Mouse (Mus musculus): ENCODE data around the gene 4933415A04Rik. TPM values are rescaled to one million over a fixed set of nuclear protein-coding genes. Genes with fewer than 3 reads are reported as not detected.

Gene 4933415A04Rik
- polyA plus RNA-seq, 1 experiment from 2014 or later = 3.3 TPM

DNA sequence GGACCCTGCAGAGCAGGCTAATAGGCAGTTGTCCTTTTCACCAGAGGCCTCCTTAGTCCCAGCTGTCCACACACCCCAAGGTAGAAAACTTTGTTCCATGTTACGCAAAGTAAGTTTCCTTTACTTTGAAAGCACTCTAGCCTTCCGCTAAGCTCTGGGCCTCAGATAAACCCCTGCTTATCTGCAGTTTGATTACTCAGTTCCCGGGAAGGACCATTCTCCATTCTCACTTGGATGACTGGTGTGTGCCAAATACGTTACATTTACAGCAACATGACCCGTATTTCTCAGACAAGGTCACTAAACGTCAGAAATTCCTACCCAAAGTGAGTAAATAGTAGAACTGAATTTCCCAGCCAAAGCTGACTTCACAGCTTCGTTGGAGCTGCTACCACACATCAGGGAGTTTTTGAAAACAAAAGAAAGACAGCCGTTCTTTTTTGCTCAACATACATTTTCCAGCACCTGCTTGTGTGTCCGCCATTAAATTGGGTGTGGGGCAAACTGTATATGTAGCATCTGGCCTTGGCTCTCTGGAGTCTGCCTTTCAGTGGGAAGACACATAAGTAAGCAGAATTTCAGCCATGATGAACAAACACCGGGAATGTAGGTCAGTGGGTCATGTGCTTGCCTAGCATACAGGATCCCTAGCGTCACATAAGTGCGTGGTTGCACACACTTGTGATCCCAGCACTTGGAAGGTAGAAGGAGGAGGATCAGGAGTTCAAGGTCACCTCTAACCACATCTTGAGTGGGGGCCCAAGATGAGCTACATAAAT, 38.0 kb upstream of the 4933415A04Rik start:
- WGBS = 70% methylated on average over 12 of the region's 12 CpGs
- Histone ChIP-seq H3K36me3 (replicated peaks; ENCODE audit: control insufficient read depth, insufficient read depth) (no peaks in the 10 kb centered on the region), H3K4me1 (replicated peaks; ENCODE audit: control insufficient read depth, insufficient read depth, low read length) (peaks cover 12% of the 10 kb centered on the region), H3K4me3 (replicated peaks; ENCODE audit: low read length) (no peak overlapping the region), H3K4me2 (replicated peaks) (no peak overlapping the region), H3K9ac (no peak overlapping the region), H3K27me3 (ENCODE audit: control insufficient read depth, insufficient read depth, low read length) (no peaks in the 10 kb centered on the region), H3K9me3 (ENCODE audit: control insufficient read depth, low read length) (no peaks in the 10 kb centered on the region), H3K27ac (peak overlapping the region; percentile 4; the same call in 1 of the 2 replicates)
- ATAC-seq (ENCODE audit: low FRiP score) (no peak), DNase-seq (ENCODE audit: low spot score) (no peak)

DNA sequence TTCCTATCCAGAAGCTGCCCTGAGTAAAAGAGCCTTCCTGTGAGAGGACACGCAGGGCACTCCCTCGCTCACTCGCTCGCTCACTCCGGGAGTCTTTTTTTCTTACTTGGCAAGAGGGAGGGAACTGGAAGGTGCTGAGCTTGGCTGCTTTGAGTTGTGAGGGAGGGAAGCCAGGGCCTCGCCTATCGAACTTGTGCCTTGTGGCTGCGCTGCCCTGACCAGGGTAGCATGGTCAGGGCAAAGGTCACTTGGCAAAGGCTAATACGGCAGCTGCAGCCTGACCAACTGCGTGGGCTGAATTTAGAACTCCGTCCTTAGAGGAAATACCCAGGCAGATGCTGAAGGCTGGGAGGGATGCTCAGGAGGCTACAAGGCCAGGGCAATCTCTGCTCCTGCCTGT, 37.1 kb upstream of the 4933415A04Rik start:
- Histone ChIP-seq H3K36me3 (replicated peaks; ENCODE audit: control insufficient read depth, insufficient read depth) (no peaks in the 10 kb centered on the region), H3K9me3 (ENCODE audit: control insufficient read depth, low read length) (no peaks in the 10 kb centered on the region), H3K4me1 (replicated peaks; ENCODE audit: control insufficient read depth, insufficient read depth, low read length) (peaks cover 12% of the 10 kb centered on the region), H3K27ac (no peak overlapping the region), H3K4me2 (replicated peaks) (no peak overlapping the region), H3K4me3 (replicated peaks; ENCODE audit: low read length) (no peak overlapping the region), H3K9ac (no peak overlapping the region), H3K27me3 (ENCODE audit: control insufficient read depth, insufficient read depth, low read length) (no peaks in the 10 kb centered on the region)
- 46% methylated on average over 11 of the region's 11 CpGs for WGBS
- ATAC-seq (ENCODE audit: low FRiP score) (no peak), DNase-seq (ENCODE audit: low spot score) (no peak)

DNA sequence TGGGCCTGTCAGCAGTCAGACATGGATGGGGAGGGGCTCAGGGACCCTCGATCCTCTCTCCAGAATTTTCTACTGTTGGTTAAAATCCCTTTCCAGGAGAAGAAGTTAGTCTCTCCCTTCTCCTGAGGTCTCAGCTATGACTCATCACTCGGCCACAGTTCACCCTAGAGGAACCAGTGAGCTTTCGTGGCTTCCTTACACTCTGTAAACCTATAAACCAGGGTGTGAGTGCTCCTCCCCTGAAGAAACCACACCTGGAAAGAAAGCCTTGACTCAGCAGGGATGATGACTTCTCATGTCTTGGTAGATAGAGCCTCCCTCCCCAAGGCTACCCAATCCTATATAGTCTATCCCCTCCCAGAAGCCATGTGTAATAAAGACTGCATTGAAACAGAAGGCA, 35.1 kb upstream of the 4933415A04Rik start:
- WGBS = 91% methylated on average over 3 of the region's 3 CpGs
- no peak overlapping the region for H3K9ac ChIP-seq

DNA sequence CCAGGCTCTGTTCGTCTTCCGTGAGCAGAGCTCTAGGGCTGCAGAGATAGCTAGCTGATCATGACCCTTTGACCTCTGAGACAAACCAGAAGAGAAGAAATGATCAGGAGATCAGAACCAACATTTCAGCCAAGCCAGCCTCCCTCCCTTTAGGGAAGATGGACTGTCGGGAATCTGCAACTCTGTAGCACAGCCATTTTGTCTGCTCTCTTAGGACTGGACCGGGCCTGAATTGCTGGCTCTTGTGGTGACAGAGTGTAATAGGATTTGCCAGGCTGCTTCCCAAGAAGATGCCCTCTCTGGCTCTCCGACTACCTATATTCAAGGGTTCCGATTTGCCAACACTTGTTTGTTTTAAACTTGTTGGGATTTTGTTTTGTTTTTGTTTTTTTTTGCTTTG, 34.2 kb upstream of the 4933415A04Rik start:
- DNase-seq (ENCODE audit: low spot score) (no peak), ATAC-seq (ENCODE audit: low FRiP score) (no peak)
- Histone ChIP-seq H3K4me1 (replicated peaks; ENCODE audit: control insufficient read depth, insufficient read depth, low read length) (peaks cover 12% of the 10 kb centered on the region), H3K4me3 (replicated peaks; ENCODE audit: low read length) (no peak overlapping the region), H3K4me2 (replicated peaks) (no peak overlapping the region), H3K9me3 (ENCODE audit: control insufficient read depth, low read length) (no peaks in the 10 kb centered on the region), H3K36me3 (replicated peaks; ENCODE audit: control insufficient read depth, insufficient read depth) (peaks cover 5% of the 10 kb centered on the region; the same call in 1 of the 2 replicates), H3K27ac (no peak overlapping the region), H3K9ac (no peak overlapping the region), H3K27me3 (ENCODE audit: control insufficient read depth, insufficient read depth, low read length) (no peaks in the 10 kb centered on the region)
- 72% methylated on average over 6 of the region's 6 CpGs for WGBS

More for the DNA sequence above, 35.1 kb upstream of the 4933415A04Rik start:
- ATAC-seq (ENCODE audit: low FRiP score) = no peak
- Histone ChIP-seq H3K27me3 (ENCODE audit: control insufficient read depth, insufficient read depth, low read length) (no peaks in the 10 kb centered on the region), H3K4me1 (replicated peaks; ENCODE audit: control insufficient read depth, insufficient read depth, low read length) (peaks cover 12% of the 10 kb centered on the region), H3K27ac (no peak overlapping the region), H3K9me3 (ENCODE audit: control insufficient read depth, low read length) (no peaks in the 10 kb centered on the region), H3K4me3 (replicated peaks; ENCODE audit: low read length) (no peak overlapping the region), H3K36me3 (replicated peaks; ENCODE audit: control insufficient read depth, insufficient read depth) (no peaks in the 10 kb centered on the region), H3K4me2 (replicated peaks) (no peak overlapping the region)
- DNase-seq (ENCODE audit: low spot score) = no peak

DNA sequence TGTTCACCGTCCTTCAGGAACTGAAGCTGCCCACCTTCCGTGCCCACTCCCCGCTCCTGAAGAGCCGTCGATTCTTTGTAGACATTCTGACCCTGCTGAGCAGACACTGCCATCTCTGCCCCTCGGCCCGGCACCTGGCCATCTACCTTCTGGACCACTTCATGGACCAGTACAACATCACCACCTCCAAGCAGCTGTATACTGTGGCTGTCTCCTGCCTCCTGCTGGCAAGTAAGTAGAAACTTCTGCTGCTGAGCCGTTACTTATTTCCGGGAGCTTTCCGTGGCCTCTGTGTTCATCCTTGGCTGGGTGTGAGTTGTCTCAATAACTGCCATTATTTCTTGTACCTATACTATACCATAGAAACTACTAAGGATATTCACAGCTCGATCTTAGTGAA, 30.3 kb upstream of the 4933415A04Rik start:
- no peak for ATAC-seq (ENCODE audit: low FRiP score)
- Histone ChIP-seq H3K9ac (no peak overlapping the region), H3K9me3 (ENCODE audit: control insufficient read depth, low read length) (no peaks in the 10 kb centered on the region), H3K27me3 (ENCODE audit: control insufficient read depth, insufficient read depth, low read length) (no peaks in the 10 kb centered on the region), H3K4me1 (replicated peaks; ENCODE audit: control insufficient read depth, insufficient read depth, low read length) (0 out of 2 replicates have a peak, but pooled peaks cover 4% of the 10 kb centered on the region), H3K27ac (no peak overlapping the region), H3K4me2 (replicated peaks) (no peak overlapping the region), H3K36me3 (replicated peaks; ENCODE audit: control insufficient read depth, insufficient read depth) (peaks cover 12% of the 10 kb centered on the region), H3K4me3 (replicated peaks; ENCODE audit: low read length) (no peak overlapping the region)
- 95% methylated on average over 11 of the region's 11 CpGs for whole genome bisulfite sequencing
- no peak for DNase-seq (ENCODE audit: low spot score)

DNA sequence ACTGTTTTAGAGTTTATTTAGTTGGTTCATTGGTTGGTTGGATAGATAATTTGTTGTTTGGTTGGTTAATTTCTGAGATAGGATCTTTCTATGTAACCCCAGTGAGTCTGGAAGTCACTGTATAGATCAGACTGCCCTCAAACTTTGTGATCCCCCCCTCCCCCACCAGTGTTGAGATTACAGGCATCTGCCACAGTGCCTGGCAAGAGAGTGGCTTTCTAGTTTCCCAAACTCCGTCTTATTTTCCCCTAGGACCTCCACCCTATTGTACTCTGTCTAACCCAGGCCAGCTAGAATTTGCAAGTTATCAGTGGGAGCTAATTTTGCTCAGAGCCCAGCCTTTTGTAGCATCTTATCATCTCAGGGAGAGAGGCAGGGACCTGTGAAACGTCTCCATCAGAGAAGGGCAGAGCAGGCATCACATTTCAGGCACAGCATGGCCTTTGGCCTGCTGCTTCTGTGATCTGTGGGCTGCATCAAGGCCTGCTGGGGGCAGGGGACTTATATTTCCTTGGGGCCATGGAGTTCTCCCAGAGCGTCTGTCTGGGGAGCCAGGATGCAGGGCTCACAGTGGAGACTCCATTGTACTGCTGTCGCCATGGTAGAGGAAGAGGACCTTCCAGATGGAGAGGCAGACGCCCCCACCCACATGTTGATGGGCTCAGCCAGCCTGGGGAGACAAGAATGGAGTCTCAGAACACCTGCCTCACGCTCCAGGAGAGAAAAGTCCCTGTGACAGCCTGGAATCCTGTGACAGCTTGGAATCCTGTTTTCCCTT, 27.1 kb upstream of the 4933415A04Rik start:
- H3K4me2 ChIP-seq (replicated peaks) = no peak overlapping the region
- H3K27ac ChIP-seq = peak overlapping the region; percentile 39; the same call in 1 of the 2 replicates
- H3K4me1 ChIP-seq (replicated peaks; ENCODE audit: control insufficient read depth, insufficient read depth, low read length) = 0 out of 2 replicates have a peak, but pooled peaks cover 4% of the 10 kb centered on the region
- 10% methylated on average over 5 of the region's 6 CpGs for WGBS
- H3K36me3 ChIP-seq (replicated peaks; ENCODE audit: control insufficient read depth, insufficient read depth) = peaks cover 12% of the 10 kb centered on the region
- no peak overlapping the region for H3K4me3 ChIP-seq (replicated peaks; ENCODE audit: low read length)
- no peak for DNase-seq (ENCODE audit: low spot score)
- ATAC-seq (ENCODE audit: low FRiP score) = peak; percentile 66; the same call in 1 of the 2 replicates
- no peaks in the 10 kb centered on the region for H3K27me3 ChIP-seq (ENCODE audit: control insufficient read depth, insufficient read depth, low read length)
- H3K9me3 ChIP-seq (ENCODE audit: control insufficient read depth, low read length) = no peaks in the 10 kb centered on the region
- no peak overlapping the region for H3K9ac ChIP-seq

DNA sequence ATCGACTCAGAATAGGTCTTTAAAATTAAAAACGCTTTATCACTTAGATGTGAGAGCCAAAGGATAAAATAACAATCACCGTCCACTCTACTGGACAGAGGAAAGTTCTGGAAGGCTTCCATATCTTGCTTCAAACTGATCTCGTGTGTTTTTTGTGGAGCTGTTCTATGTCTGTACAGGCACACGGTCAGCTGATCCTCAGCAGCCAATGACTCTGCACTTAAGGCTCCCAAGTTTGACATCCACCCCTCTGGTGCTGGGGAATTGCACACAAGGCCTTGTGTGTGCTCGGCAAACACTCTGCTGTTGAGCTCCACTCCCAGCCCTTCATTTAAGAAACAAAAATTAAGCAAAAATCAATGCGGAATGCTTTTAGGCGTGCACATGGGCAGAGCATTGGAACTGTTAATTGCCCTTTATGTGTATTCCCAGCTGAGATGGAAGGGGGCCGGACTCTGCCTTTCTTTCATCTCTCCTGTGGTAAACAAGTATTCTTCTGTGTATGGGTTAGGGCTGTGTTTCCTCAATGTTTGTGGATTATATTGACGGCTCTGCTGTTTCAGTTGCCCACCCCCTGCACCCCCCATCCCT, 23.1 kb upstream of the 4933415A04Rik start:
- DNase-seq (ENCODE audit: low spot score) = no peak
- peak; percentile 47; the same call in 1 of the 2 replicates for ATAC-seq (ENCODE audit: low FRiP score)
- peaks cover 19% of the 10 kb centered on the region; the same call in 1 of the 2 replicates for H3K4me1 ChIP-seq (replicated peaks; ENCODE audit: control insufficient read depth, insufficient read depth, low read length)
- no peak overlapping the region for H3K9ac ChIP-seq
- no peak overlapping the region for H3K4me3 ChIP-seq (replicated peaks; ENCODE audit: low read length)
- 59% methylated on average over 10 of the region's 10 CpGs for WGBS
- no peaks in the 10 kb centered on the region for H3K27me3 ChIP-seq (ENCODE audit: control insufficient read depth, insufficient read depth, low read length)
- H3K9me3 ChIP-seq (ENCODE audit: control insufficient read depth, low read length) = no peaks in the 10 kb centered on the region
- no peak overlapping the region for H3K4me2 ChIP-seq (replicated peaks)
- 0 out of 2 replicates have a peak overlapping the region, but pooled peaks have one; percentile 6 for H3K27ac ChIP-seq
- no peaks in the 10 kb centered on the region; the same call in 1 of the 2 replicates for H3K36me3 ChIP-seq (replicated peaks; ENCODE audit: control insufficient read depth, insufficient read depth)

DNA sequence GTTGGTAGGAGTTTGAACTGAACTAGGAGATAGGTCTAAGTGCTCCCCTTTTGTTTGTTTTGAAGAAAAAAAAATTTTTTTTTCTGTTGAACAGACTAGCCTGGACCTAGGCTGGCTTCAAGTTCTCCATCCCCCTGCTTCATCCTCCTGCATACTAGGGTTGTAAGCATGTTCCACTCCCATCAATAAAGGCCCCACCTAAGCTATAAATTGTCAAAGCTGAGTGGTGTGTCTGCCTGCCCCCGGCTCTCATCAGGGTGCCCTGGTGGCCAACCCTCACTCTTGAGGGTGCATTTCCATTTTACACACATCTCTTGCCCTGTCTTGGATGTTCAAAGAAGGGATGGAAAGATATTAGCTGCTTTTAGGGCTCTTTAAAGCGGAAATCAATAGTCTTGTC, 21.4 kb upstream of the 4933415A04Rik start:
- ATAC-seq (ENCODE audit: low FRiP score) (no peak), DNase-seq (ENCODE audit: low spot score) (no peak)
- Histone ChIP-seq H3K4me2 (replicated peaks) (no peak overlapping the region), H3K36me3 (replicated peaks; ENCODE audit: control insufficient read depth, insufficient read depth) (no peaks in the 10 kb centered on the region), H3K4me3 (replicated peaks; ENCODE audit: low read length) (no peak overlapping the region), H3K27me3 (ENCODE audit: control insufficient read depth, insufficient read depth, low read length) (no peaks in the 10 kb centered on the region), H3K4me1 (replicated peaks; ENCODE audit: control insufficient read depth, insufficient read depth, low read length) (peaks cover 24% of the 10 kb centered on the region), H3K27ac (0 out of 2 replicates have a peak overlapping the region, but pooled peaks have one; percentile 4), H3K9me3 (ENCODE audit: control insufficient read depth, low read length) (no peaks in the 10 kb centered on the region), H3K9ac (no peak overlapping the region)
- 55% methylated on average over 2 of the region's 2 CpGs for WGBS

DNA sequence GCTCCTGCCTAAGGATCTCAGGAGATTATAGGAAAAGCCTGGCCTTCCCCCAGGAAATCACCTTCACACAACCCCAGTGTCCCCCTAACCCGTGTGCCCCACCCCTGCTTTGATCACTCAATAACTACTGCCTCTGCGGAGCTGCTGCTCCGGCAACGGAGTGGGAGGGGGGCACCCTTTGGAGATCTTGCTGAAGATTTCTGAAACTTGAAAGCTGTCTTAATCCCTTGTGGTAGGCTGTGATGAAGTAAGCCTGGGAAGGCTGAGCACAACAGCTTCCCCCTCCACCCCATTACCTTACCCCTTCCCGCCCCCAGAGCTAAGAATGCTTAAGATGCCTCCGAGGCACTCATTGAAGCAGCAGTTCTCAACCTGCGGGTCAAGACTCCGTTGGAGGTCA, 21.0 kb upstream of the 4933415A04Rik start:
- Histone ChIP-seq H3K4me1 (replicated peaks; ENCODE audit: control insufficient read depth, insufficient read depth, low read length) (peaks cover 24% of the 10 kb centered on the region), H3K9me3 (ENCODE audit: control insufficient read depth, low read length) (no peaks in the 10 kb centered on the region), H3K9ac (no peak overlapping the region), H3K4me3 (replicated peaks; ENCODE audit: low read length) (no peak overlapping the region), H3K4me2 (replicated peaks) (no peak overlapping the region), H3K27ac (peak overlapping the region; percentile 47; the same call in 1 of the 2 replicates), H3K27me3 (ENCODE audit: control insufficient read depth, insufficient read depth, low read length) (no peaks in the 10 kb centered on the region), H3K36me3 (replicated peaks; ENCODE audit: control insufficient read depth, insufficient read depth) (no peaks in the 10 kb centered on the region)
- WGBS = 20% methylated on average over 8 of the region's 8 CpGs
- ATAC-seq (ENCODE audit: low FRiP score) = 0 out of 2 replicates have a peak, but pooled peaks have one; percentile 21
- DNase-seq (ENCODE audit: low spot score) = no peak

Data from hindbrain, embryonic 14.5 days (tissue).